Mouse (Mus musculus) heart, adult 2 months (tissue): ENCODE data around the gene Kcns1.

Source experiments
- CTCF ChIP-seq: fragments of 200-600 bp; IDR thresholded peaks from 2 replicates; pipeline ENCODE4 v1.8.1; 2022; ENCODE audit warnings: antibody characterized with exemption, mild to moderate bottlenecking, moderate library complexity
- EP300 ChIP-seq: fragments of 200-500 bp; IDR thresholded peaks from 2 replicates; pipeline ENCODE4 v1.6.1; 2011; ENCODE audit warnings: low read depth, low read length, control low read depth; ENCODE audit not compliant: insufficient read depth

DNA sequence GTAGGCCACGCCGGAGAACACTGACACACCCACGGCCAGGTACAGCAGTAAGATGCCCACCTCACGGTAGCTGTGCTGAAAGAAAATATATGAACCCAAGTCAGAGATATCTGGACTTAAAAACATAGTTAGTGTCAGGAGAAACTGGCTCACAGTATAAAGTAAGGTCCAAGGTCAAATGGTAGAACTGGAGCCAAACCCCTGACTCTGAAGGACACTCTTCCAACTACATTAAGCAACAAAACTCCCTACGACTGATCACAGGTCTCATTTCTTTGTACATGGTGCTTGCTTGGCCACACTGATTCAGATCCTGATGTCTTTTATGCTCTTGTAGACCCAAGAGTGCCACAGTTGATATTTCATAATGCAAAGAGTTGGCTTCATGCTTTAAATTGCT, 6.0 kb downstream of the Kcns1 start:
- no peak for TF ChIP-seq CTCF
- no peak for TF ChIP-seq EP300
